Mouse (Mus musculus): ENCODE measurements around the gene Trdmt1.

GRCm38 (mm10) chr2:13530639-13531038 is 13.8 kb downstream of the Trdmt1 start:
- TF ChIP-seq POLR2A (IDR thresholded peaks at IDR 0.05; ENCODE audit: low read depth, low read length) (no peak), CTCF (IDR thresholded peaks at IDR 0.05; ENCODE audit: extremely low read depth, insufficient read depth, insufficient read length, insufficient replicate concordance) (no peak)
